Mouse (Mus musculus) brown adipose tissue, adult 24 weeks (tissue): ENCODE results near the gene BC004004. TPM values are rescaled to one million over a fixed set of nuclear protein-coding genes. Genes with fewer than 3 reads are reported as not detected.

Experiments
- H3K27ac ChIP-seq: fragments of 200-500 bp; replicated peaks from 2 replicates; pipeline ENCODE4 v1.5.1; 2012; ENCODE audit warnings: low read depth, mild to moderate bottlenecking, low read length
- H3K4me1 ChIP-seq: fragments of 200-500 bp; 2 replicates; pipeline ENCODE4 v1.6.1; 2012; ENCODE audit warnings: low read length, mixed read lengths; ENCODE audit not compliant: control insufficient read depth, insufficient read depth, insufficient read length
- H3K4me3 ChIP-seq: fragments of 200-500 bp; 2 replicates; pipeline ENCODE4 v1.5.1; 2012; ENCODE audit warnings: low read depth, mild to moderate bottlenecking, low read length, moderate library complexity; ENCODE audit not compliant: insufficient read depth
- polyA plus RNA-seq: library from polyadenylated mRNA; stranded (reverse); fragments of >200 nt; gene quantifications from 2 replicates; pipeline ENCODE4 v1.2.4, GENCODE M21; 2012; ENCODE audit not compliant: missing spikeins, insufficient read depth, insufficient read length

Gene BC004004
- polyA plus RNA-seq, 1 experiment: 221 TPM

DNA sequence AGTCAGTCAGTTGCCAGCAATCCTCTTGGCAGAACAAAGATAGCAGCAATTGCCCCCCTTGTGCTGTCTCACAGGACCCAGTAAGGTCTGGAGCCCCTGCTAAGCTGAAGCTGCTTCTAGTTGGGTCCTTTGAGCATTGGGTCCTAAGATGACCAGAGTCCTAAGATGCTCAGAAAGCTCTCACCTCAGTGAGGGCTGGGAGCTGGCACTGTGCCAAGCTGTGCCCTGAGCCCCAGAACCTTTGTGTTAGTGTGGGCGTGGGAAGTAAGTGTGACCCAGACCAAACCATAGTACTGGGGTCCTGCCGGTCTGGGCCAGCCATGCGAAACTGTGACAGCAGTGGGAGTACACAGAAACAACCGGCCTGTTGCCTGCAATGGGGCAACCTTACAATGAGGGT is 30.7 kb downstream of the BC004004 start:
- Histone ChIP-seq H3K4me1 (peaks cover 6% of the 10 kb centered on the region; the same call in 1 of the 2 replicates), H3K27ac (no peak overlapping the region), H3K4me3 (no peak overlapping the region)

DNA sequence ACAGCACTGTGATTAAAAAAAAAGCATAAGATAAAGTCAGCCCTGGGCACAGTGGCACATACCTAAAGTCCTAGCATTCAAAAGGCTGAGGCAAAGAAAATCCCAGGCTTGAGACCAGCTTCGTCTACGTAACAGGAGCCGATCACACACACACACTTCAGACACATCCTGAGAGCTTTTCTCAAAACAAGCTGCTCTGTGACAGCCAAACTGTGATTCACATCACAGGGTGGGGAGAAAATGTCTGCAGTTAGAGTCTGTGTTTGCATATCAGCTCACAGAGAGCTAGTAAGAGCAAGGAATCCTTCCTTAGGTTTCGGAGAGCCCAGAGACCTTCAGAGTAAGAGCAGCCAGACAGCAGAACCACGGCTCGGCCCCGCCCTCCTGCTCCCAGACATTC is 32.3 kb downstream of the BC004004 start:
- Histone ChIP-seq H3K4me1 (peaks cover 10% of the 10 kb centered on the region; the same call in 1 of the 2 replicates), H3K27ac (no peak overlapping the region), H3K4me3 (no peak overlapping the region)

DNA sequence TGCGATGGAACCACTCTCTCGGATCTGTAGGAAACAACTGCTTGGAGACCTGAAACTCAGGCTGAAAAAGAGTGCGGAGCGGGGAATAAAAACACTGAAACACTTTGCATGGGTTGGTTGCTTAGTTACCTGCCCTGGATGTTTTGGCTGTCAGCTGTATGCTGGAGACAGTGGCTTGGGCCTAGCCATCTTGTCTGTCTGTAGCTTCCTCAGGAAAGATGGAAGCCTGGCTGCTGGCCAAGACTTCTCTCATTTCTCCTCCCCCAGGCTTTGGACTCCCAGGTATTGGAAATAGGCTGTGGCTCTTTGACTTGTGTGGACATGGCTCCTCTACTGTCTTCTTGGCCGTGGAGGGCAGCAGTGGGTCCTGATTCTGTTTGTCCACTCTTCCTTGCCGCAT is 32.8 kb downstream of the BC004004 start:
- Histone ChIP-seq H3K4me1 (peaks cover 10% of the 10 kb centered on the region; the same call in 1 of the 2 replicates), H3K27ac (no peak overlapping the region), H3K4me3 (no peak overlapping the region)

DNA sequence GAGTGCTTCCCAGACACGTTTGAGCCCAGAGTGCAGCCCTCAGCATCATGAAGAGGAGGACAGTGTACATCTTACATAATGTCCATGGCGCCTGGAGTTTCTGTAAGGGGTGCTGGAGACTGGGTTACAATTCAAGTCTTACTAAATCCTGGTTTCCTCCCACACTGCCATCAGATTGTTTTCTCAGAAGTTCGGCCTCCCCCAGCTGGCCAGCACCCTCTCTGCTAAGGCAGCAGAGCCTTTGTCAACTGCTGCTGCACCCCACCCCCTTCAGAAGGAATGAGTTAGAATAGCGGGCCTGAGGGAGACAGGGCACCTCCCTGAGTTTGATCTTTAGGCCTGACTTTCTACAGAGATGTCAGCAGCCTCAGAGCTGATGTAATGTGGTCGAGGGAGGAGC is 33.6 kb downstream of the BC004004 start:
- H3K4me3 ChIP-seq: no peak overlapping the region
- H3K27ac ChIP-seq: no peak overlapping the region
- peaks cover 10% of the 10 kb centered on the region; the same call in 1 of the 2 replicates for H3K4me1 ChIP-seq

DNA sequence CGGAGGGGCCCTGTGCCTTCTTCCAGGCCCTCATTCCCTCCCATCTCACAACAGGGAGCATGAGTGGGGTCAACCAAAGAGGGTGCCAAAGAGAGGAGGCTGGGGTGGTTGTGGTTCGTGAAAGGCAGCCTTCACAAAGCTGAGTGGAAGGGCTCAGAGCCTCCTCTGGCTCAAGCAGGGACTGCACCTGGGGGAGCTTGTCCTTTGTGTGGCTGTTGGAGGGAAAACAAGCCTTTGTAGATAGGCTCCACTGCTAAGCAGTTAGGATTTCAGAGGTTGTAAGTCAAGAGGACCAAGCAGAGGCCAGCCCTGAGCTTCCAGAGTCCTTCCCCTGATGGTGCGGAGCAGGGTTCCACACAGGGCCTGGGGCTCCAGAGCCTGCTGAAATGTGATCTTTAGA is 34.5 kb downstream of the BC004004 start:
- Histone ChIP-seq H3K4me1 (peaks cover 10% of the 10 kb centered on the region; the same call in 1 of the 2 replicates), H3K27ac (no peak overlapping the region), H3K4me3 (no peak overlapping the region)

DNA sequence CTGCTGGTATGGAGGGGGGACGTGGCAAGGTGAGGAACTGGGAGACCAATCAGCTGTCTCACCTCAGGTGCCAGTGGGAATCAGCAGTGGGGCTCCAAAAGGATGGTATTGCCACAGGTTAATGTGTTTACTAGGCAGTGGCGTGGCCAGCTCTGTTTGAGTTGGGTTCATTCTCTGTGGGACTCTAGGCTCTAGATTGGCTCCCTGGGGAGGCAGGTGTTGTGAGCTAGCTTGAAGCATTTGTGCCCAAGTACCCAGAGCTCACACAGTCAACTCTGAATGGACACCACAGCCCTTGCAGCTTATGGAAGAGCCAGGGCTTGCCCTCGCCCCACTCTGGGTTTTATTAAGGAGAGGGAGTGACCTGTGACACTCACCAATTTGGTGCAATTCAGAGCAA is 35.3 kb downstream of the BC004004 start:
- H3K4me1 ChIP-seq: peaks cover 10% of the 10 kb centered on the region; the same call in 1 of the 2 replicates
- H3K27ac ChIP-seq: 0 out of 2 replicates have a peak overlapping the region, but pooled peaks have one; percentile 17
- no peak overlapping the region for H3K4me3 ChIP-seq

DNA sequence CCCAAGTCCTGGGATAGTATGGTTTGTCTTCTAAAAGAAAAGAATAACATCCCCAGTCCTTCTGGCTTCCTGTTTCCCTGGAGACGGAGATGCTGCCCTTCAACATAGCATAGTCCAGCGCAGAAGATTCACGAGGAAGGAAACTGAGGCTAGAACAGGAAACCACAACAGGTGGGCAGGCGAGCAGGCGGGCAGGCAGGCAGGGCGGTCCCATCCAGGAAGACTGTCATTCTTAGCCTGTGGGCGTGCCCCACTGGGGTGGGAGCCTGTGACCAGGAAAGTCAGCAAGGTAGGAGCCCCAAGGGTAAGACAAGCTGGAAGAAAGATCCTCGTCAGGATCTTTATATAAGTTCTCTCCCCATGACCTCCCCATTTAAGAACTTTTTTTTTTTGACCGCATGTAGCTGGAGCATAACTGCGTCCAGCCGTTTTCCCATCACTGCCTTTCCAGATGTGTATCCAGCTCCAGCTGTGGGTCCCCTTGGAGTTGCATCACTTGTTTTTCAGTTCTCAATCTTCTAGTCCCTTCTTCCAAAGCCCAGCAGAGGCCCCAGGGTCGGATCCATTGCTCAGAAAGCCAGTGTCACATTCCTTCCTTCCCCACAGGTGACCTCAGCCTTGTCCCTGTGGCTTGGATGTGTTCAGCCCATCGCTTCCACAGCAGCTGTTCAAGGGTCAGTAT is 35.9 kb downstream of the BC004004 start:
- H3K4me1 ChIP-seq: peaks cover 10% of the 10 kb centered on the region; the same call in 1 of the 2 replicates
- H3K27ac ChIP-seq: no peak overlapping the region
- no peak overlapping the region for H3K4me3 ChIP-seq

DNA sequence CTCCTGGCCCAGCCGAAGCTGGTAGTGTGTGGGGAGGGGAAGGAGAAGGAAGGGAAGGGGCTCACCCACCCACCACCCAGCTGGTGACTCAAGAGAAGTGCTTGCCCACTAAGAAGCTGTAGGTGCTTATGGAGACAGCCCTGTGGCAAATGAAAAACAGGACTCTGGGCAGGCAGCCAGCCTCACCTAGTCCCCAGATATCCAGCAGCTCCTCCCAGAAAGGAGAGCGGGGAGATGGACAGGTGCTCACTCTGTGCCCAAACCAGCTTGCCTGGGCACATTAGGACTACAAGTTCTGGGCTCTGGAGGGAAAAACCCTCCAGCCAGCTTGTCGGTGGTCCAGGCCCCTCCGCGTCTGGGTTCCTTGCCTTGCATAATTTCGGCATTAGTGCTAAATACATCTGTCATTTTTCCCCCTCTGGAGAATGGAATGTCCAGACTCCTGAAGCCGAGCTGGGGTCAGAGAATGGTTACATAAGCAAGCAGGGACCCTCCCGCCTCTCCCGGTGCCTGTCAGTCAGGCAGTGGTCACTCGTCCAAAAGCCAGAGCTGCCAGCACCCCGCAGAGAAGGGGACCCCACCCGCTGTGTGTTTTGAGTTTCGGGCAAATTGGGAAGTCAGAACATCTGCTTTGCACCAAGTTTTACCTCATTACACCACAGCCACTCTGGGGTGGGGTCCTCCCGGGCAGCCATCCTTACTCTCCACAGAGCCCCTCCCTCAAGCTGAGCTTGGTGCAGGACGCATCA is 36.6 kb downstream of the BC004004 start:
- Histone ChIP-seq H3K27ac (no peak overlapping the region), H3K4me3 (no peak overlapping the region), H3K4me1 (peaks cover 10% of the 10 kb centered on the region; the same call in 1 of the 2 replicates)

DNA sequence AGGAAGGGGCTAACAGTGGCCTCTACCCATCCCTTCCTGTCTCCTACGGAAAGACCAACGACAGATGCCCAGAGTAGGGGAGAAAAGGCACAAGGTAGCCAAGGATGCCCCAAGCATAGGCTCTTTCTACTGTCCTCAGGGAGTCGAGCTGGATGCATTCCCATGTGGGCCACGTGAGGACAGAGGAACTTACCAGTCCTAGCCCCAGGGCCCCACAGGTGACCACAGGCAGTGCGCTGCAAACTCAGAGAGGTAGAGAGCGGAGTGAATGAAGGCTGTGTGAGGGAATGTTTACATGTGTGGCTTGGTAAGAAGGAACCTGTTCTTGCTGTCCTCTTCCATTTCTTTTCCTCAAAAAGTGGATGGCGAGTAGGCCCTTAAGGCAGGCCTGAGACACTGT is 37.3 kb downstream of the BC004004 start:
- Histone ChIP-seq H3K4me3 (no peak overlapping the region), H3K27ac (no peak overlapping the region), H3K4me1 (peaks cover 10% of the 10 kb centered on the region; the same call in 1 of the 2 replicates)

DNA sequence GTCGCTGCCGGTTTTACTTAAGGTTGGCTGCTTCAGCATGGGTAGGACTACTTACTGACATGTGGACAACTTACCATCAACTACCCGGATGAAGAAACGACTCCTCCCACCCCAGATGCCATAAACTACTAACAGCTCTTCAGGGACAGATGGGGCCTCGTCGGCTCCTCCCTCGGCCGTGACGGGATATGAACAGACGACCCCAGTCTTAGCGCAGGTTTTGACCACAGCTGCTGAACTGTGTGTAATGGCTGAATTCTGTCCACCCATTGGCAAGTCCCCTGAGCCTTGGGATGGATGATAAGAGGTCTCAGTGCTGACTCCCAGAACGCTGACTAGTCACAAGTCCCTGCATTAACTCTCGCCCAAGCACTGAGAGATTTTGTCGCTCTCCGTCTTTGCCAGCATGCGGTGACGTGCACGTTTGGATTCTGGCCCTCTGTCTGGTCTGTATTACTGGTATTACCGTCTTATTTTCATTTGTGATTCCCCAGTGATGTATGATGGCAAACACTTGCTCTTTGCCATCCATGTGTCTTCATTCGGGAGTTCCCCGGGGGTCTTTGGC is 41.6 kb downstream of the BC004004 start:
- no peak overlapping the region for H3K4me3 ChIP-seq
- 0 out of 2 replicates have a peak, but pooled peaks cover under 1% of the 10 kb centered on the region for H3K4me1 ChIP-seq
- no peak overlapping the region for H3K27ac ChIP-seq

DNA sequence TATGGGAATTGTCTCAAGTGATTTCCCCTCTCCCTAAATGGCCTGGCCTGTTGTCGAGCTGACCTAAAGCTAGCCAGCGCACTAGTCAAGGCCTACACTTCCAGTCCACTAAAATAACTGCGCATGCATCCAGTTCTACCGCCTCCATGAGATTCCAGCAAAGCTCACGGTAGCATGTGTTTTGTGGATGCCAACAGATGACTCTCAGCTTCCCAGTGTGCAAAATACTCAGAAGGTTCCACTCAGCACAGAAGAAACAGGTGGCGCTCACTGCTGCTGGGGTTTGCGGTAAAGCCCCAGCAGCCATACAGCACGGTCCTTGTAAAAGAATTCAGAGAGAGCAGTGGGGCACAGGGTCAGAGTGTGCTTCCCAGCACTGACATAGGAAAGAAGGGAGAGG is 43.0 kb downstream of the BC004004 start:
- Histone ChIP-seq H3K27ac (no peak overlapping the region), H3K4me1 (peaks cover 14% of the 10 kb centered on the region), H3K4me3 (no peak overlapping the region)

DNA sequence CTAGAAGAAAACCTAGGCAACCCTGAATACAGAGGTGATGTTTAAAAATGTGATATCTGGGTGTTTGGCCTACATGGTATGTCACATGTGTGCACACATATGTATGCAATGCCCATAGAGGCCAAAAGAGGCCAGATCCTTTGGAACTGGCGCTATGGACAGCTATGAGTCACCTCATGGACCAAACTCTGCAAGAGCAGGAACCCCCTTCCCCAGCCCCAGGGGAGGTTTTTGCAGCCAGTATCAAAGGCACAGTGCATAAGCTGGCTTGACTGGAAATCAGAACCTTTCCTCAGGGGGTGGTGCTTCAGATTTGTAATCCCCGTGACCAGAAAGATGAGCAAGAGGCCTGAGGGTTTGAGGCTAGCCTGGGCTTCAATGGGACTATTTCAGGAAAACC is 43.5 kb downstream of the BC004004 start:
- Histone ChIP-seq H3K4me3 (no peak overlapping the region), H3K4me1 (peaks cover 18% of the 10 kb centered on the region), H3K27ac (no peak overlapping the region)

DNA sequence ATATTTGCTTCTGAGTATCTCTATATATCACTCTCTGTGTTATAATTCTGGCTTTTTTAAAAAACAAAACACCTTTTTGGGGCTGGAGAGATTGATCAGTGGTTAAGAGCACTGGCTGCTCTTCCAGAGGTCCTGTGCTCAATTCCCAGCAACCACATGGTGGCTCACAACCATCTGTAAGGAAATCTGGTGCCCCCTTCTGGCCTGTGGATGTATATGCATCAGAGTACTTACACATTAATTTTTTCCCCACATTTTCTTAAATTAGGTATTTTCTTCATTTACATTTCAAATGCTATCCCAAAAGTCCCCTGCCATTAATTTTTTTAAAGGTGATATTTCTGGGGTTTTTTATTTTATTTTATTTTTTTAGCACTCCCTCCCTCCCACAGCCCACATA is 44.7 kb downstream of the BC004004 start:
- Histone ChIP-seq H3K27ac (no peak overlapping the region), H3K4me3 (no peak overlapping the region), H3K4me1 (peaks cover 18% of the 10 kb centered on the region)

DNA sequence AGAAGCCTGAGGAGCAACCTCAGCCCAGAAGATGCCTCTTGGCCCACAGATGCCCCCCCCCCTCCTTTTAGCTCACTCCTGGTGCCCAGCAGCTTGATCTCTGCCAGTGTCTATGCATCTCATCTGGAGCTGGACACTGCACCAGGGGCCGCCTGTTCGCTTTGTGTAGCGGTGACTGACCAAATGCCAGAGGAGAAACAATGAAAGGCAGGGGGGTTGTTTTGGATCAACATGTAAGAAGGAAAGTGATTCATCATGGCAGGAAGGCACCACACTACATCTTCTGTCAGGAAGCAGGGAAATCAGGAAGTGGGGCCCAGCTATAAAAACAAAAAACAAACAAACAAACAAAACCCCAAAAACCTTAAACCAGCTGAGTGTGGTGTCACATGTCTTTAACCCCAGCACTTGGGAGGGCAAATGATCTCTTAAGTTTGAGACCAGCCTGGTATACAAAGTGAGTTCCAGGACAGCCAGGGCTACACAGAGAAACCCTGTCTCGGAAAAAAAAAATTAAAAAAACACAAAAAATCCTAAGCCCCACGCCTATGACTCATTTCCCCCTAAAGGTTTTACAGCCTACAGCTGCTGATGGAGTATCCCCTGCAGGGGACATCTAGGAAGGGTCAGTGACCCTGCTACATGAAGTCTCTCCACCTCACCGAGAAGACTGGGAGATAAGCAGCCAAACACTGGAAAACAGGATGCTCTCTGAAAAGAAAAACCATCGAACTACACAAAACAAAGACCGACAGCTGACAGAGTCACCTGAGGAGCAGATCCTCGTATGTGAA is 47.3 kb downstream of the BC004004 start:
- H3K4me1 ChIP-seq: peaks cover 18% of the 10 kb centered on the region
- H3K4me3 ChIP-seq: no peak overlapping the region
- H3K27ac ChIP-seq: peak overlapping the region; percentile 62; the same call in 1 of the 2 replicates

DNA sequence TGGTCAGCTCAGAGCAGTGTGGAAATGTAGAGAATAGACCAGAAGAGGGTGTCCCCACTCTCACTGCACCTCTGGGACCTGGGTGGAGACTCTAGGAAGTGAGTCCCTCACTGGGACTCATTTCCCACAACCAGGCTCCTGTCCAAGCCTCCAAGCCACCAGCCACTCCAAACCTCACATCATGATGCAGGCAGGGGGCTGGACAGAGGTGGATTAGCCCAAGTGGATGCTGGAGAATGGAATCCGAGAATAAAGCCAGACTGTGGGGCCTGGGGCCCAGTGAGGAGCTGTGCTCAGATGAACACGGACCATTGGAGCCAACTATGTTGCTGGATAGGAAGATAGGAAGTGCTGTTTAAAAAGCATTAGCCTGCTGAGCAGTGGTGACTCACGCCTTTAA is 48.3 kb downstream of the BC004004 start:
- no peak overlapping the region for H3K4me3 ChIP-seq
- H3K4me1 ChIP-seq: peaks cover 18% of the 10 kb centered on the region
- peak overlapping the region; percentile 38 for H3K27ac ChIP-seq
